Mouse (Mus musculus) heart, adult 2 months (tissue): ENCODE results near the gene Vps37b. TPM values are rescaled to one million over a fixed set of nuclear protein-coding genes. Genes with fewer than 3 reads are reported as not detected.

Source experiments
- DNase-seq, 2 experiments: peaks; one replicate each; pipeline ENCODE4 v3.0.0; 2021
- H3K27ac ChIP-seq: fragments of 200-600 bp; 2 replicates; pipeline ENCODE4 v1.8.1; 2022
- H3K27me3 ChIP-seq: fragments of 200-500 bp; 2 replicates; pipeline ENCODE4 v1.6.1; 2012; ENCODE audit warnings: mild to moderate bottlenecking, low read length, inconsistent platforms, mixed read lengths; ENCODE audit not compliant: control insufficient read depth, insufficient read depth
- H3K36me3 ChIP-seq: fragments of 200-500 bp; 2 replicates; pipeline ENCODE4 v1.6.1; 2012; ENCODE audit warnings: low read length, inconsistent platforms; ENCODE audit not compliant: control insufficient read depth, insufficient read depth
- H3K4me1 ChIP-seq: fragments of 200-500 bp; 2 replicates; pipeline ENCODE4 v1.6.1; 2011; ENCODE audit warnings: low read length; ENCODE audit not compliant: control insufficient read depth, insufficient read depth
- H3K4me3 ChIP-seq: fragments of 200-600 bp; 2 replicates; pipeline ENCODE4 v1.8.1; 2022
- H3K79me2 ChIP-seq: fragments of 200-500 bp; replicated peaks from 2 replicates; pipeline ENCODE4 v1.6.1; 2012; ENCODE audit warnings: mild to moderate bottlenecking, inconsistent platforms, low read length, moderate library complexity, mixed read lengths; ENCODE audit not compliant: control insufficient read depth, insufficient read depth
- H3K9ac ChIP-seq: fragments of 200-500 bp; 2 replicates; pipeline ENCODE4 v1.6.1; 2012; ENCODE audit warnings: low read depth, mild to moderate bottlenecking, control low read depth, inconsistent platforms, low read length, mixed read lengths
- CTCF ChIP-seq: fragments of 200-600 bp; IDR thresholded peaks from 2 replicates; pipeline ENCODE4 v1.8.1; 2022; ENCODE audit warnings: antibody characterized with exemption, mild to moderate bottlenecking, moderate library complexity
- EP300 ChIP-seq: fragments of 200-500 bp; IDR thresholded peaks from 2 replicates; pipeline ENCODE4 v1.6.1; 2011; ENCODE audit warnings: low read depth, low read length, control low read depth; ENCODE audit not compliant: insufficient read depth
- POLR2A ChIP-seq: fragments of 200-500 bp; IDR thresholded peaks from 2 replicates; pipeline ENCODE4 v1.6.1; 2011; ENCODE audit warnings: mild to moderate bottlenecking, low read depth, low read length, control low read depth; ENCODE audit not compliant: insufficient read depth
- WGBS: fragments of 180-500 bp; shearing (Covaris S2); methylation state at CpG from one replicate; pipeline ENCODE4 v1.1.7; 2018; 5-methylcytosine and 5-hydroxymethylcytosine counted together
- intact Hi-C: fragments of 180-260 bp; cut with DNase I; formaldehyde crosslinking; loops from one replicate; pipeline ENCODE4 v1.15.1; 2025
- polyA plus RNA-seq: library from polyadenylated mRNA; depleted of rRNA; stranded (reverse); fragments of >200 nt; gene quantifications from 2 replicates; pipeline ENCODE4 v1.2.3, GENCODE M21; 2012
- total RNA-seq, 2 experiments: library from RNA; stranded (reverse); gene quantifications; 2 replicates each; pipeline ENCODE4 v1.2.3; 2021

Vps37b gene
- total and polyA plus RNA-seq, 3 experiments: 16.0 to 22.7 (median 16.7) TPM

DNA sequence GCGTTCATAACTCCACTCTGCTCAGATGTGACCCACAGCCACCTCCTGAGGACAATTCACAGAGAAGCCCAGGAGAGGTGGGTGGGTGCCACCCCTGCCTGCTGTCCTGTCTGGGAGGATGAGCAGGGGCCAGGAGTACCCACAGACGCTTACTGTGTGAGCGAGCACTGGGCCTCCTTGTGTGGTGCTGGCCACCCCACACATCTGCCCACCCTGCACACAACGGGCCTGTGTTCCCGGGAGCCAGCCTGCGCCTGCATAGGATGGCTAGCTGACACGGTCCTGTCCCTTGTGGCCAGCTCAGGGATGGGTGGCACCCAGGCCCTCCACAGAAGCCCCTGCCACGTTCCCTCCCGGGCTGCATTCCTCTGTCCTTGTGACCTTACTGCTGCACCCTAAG is 46.6 kb downstream of the Vps37b start:
- Histone ChIP-seq H3K27ac (no peak overlapping the region), H3K4me3 (no peak overlapping the region), H3K9ac (no peak overlapping the region), H3K4me1 (peaks cover 10% of the 10 kb centered on the region), H3K36me3 (no peaks in the 10 kb centered on the region), H3K27me3 (no peaks in the 10 kb centered on the region), H3K79me2 (no peaks in the 10 kb centered on the region; the same call in 1 of the 2 replicates)
- TF ChIP-seq CTCF (no peak), POLR2A (no peak), EP300 (no peak)
- no peak for DNase-seq
- 75% methylated on average over 9 of the region's 9 CpGs for WGBS
- intact Hi-C loops: no loop called here

DNA sequence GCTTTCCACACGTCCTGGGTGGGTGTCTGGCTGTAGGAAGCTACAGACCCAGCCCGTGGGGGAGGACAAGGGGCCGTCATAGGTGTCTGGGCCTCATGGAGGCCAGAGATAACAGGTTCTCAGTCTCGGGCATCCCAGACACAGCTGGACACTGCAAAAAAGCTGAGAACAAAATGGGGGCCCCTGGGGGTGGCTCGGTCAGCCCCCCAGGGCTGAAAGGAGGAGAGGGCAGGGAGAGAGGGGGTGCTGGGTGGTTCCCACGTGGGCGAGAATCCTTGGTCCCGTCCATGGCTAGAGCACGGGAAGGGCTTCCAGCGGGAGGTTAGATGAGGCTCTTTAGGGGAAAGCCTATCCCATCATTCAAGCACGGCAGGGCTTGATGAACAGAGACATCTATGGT is 49.2 kb downstream of the Vps37b start:
- WGBS: 78% methylated on average over 11 of the region's 11 CpGs

DNA sequence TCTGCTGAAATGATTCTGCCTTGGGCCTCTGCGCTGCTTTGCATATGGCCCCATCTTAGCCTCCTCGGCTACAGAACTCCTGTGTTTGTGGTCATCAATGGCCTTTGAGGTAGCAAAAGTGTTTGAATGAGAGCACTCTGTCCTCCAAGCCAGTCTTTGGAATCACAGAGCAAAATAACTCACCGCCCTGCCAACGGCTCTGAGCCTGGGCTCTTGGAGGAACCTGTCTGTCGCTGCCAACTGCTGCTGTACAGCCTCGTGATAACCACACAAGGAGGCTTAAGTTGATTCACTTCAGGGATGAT is 50.9 kb downstream of the Vps37b start:
- intact Hi-C loops: no loop called here
- Histone ChIP-seq H3K4me1 (peaks cover 21% of the 10 kb centered on the region), H3K27me3 (no peaks in the 10 kb centered on the region), H3K27ac (peak overlapping the region; percentile 80), H3K4me3 (no peak overlapping the region), H3K79me2 (no peaks in the 10 kb centered on the region), H3K9ac (no peak overlapping the region), H3K36me3 (no peaks in the 10 kb centered on the region)
- TF ChIP-seq POLR2A (no peak), EP300 (0 out of 2 replicates have a peak, but pooled peaks have one; percentile 19), CTCF (no peak)
- 42% methylated on average over 6 of the region's 6 CpGs for WGBS
- DNase-seq: peak; percentile 23 to 61

More for the DNA sequence above, 49.2 kb downstream of the Vps37b start:
- Histone ChIP-seq H3K4me3 (no peak overlapping the region), H3K9ac (no peak overlapping the region), H3K27ac (no peak overlapping the region), H3K27me3 (no peaks in the 10 kb centered on the region), H3K79me2 (no peaks in the 10 kb centered on the region; the same call in 1 of the 2 replicates), H3K36me3 (no peaks in the 10 kb centered on the region), H3K4me1 (peaks cover 21% of the 10 kb centered on the region)
- TF ChIP-seq POLR2A (no peak), EP300 (no peak), CTCF (no peak)
- DNase-seq: peak in 1 of 2 experiments; percentile 1
- intact Hi-C loops: no loop called here

DNA sequence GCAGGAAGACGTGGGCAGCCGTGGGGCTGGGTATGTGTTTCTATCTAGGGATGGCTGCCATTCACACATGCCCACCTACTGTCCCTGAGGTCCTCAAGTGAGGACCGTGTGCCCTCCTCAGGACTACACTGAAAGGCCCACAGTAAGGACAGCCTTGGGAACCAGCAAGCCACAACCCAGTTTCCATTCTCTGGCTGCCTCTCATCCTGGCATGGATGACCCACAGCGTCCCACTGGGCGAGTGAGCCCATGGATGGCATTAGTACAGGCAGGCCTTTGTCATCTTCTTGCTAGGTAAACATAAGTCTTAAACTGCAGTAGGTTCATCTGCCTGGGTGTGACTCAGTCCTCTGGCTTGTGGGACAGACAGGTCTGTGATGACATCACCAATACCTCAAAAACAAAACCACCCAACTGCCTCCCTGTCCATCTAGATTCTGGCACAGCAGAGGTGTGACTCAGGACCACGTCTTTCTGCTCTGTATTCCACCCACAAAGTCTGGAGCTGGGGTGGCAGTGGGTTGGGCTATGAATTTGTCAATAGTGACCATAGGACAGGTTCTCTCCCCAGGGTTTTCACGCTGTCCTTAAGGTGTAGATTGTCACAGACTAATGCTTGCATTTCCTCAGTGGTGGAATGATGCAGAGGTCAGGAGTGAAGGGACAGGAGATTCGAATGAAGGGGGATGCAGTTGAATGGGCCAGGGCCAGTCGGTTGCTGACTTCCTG is 51.4 kb downstream of the Vps37b start:
- TF ChIP-seq EP300 (no peak), POLR2A (no peak), CTCF (no peak)
- peak overlapping the region; percentile 80 for H3K27ac ChIP-seq
- 49% methylated on average over 9 of the region's 9 CpGs for WGBS

DNA sequence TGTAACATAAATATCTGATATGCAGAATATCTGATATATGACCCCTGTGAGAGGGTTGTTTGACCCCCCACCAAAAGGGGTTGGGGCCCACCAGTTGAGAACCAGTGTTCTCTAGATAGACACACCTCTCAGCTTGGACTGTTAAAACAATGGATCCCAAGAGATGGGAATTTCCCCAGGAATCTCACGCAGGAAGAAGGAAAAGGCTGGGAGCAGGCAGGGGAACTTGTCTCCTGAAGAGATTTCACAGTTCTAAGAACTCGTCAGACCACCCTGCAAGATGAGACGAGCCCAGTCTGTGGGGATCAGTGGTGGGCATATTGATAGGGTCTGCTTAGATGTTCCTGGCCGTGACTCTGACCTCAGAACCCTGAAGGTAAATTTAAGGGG is 52.1 kb downstream of the Vps37b start:
- Histone ChIP-seq H3K36me3 (no peaks in the 10 kb centered on the region; the same call in 1 of the 2 replicates), H3K79me2 (no peaks in the 10 kb centered on the region), H3K4me3 (peak overlapping the region; percentile 5; the same call in 1 of the 2 replicates), H3K4me1 (peaks cover 23% of the 10 kb centered on the region), H3K27ac (peak overlapping the region; percentile 80), H3K9ac (no peak overlapping the region), H3K27me3 (no peaks in the 10 kb centered on the region)
- 51% methylated on average over 4 of the region's 4 CpGs for WGBS
- intact Hi-C loops: no loop called here
- TF ChIP-seq CTCF: no peak
- no peak for TF ChIP-seq POLR2A
- TF ChIP-seq EP300: no peak
- DNase-seq: peak in 1 of 2 experiments; percentile 5

More for the DNA sequence above, 51.4 kb downstream of the Vps37b start:
- Histone ChIP-seq H3K79me2 (no peaks in the 10 kb centered on the region), H3K27me3 (no peaks in the 10 kb centered on the region), H3K4me1 (peaks cover 22% of the 10 kb centered on the region), H3K9ac (no peak overlapping the region), H3K36me3 (no peaks in the 10 kb centered on the region), H3K4me3 (peak overlapping the region; percentile 5; the same call in 1 of the 2 replicates)
- intact Hi-C loops: no loop called here
- DNase-seq: peak in 1 of 2 experiments; percentile 5
